Mouse (Mus musculus) heart, postnatal 36 days (tissue): ENCODE results near the gene Nipa1. TPM values are rescaled to one million over a fixed set of nuclear protein-coding genes. Genes with fewer than 3 reads are reported as not detected.

Source experiments
- DNase-seq, 2 experiments: peaks; one replicate each; pipeline ENCODE4 v3.0.0; 2021 to 2022
- intact Hi-C: fragments of 180-260 bp; cut with DNase I; formaldehyde crosslinking; loops from one replicate; pipeline ENCODE4 v1.15.1; 2025
- total RNA-seq, 2 experiments: library from RNA; stranded (reverse); gene quantifications; 2 replicates each; pipeline ENCODE4 v1.2.3; 2021

Nipa1 gene
- total RNA-seq, 2 experiments from 2014 or later, result 5.8 to 5.9 TPM

DNA sequence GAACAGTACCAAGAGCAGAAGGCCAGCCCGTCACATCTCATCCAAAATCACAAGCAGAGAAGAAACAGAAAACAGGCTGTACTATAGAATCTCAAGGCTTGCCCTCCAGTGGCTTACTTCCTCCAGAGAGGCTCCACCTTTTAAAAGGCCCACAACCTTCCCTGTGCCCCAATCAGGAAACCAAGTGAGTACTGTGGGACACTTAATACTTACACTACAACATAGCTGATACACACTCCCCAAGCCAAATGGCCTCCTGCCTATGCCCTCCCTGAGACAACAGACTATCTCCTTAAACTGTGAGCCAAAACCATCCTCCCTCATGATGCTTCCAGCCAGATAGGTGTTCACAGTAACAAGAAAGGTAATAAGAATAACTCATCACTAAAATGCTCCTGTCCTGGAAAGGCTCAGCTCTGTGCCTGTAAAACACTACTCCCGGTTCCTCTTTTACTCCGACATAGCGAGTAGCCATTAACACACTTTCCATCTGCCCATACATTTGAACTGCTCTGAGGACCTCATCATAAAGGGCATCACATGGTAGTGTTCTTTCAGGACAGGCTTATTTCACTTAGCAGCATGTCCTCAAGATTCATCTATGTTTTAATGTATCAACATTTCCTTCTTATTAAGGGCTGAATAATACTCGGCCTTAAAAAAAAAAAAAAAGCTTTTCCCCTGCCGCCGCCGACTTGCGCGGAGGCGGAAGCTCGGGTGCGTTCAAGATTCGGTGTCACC is 6.3 kb downstream of the Nipa1 start:
- intact Hi-C loops, result no loop called here
- DNase-seq, result no peak

DNA sequence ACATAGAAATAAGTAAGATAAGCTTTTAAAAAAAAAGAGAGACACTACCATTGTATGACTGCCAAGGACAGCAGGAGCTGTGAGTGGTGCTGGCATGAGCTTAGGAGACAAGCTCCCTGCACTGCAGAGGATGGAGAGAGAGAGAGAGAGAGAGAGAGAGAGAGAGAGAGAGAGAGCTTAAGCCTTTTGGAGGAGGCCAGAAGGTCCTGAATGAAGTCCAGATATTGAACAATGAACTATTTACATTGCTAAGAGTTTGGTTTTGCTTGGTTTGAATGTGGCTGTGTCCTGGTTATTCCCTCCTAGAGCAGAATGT is 8.8 kb downstream of the Nipa1 start:
- no peak for DNase-seq
- intact Hi-C loops, result no loop called here

DNA sequence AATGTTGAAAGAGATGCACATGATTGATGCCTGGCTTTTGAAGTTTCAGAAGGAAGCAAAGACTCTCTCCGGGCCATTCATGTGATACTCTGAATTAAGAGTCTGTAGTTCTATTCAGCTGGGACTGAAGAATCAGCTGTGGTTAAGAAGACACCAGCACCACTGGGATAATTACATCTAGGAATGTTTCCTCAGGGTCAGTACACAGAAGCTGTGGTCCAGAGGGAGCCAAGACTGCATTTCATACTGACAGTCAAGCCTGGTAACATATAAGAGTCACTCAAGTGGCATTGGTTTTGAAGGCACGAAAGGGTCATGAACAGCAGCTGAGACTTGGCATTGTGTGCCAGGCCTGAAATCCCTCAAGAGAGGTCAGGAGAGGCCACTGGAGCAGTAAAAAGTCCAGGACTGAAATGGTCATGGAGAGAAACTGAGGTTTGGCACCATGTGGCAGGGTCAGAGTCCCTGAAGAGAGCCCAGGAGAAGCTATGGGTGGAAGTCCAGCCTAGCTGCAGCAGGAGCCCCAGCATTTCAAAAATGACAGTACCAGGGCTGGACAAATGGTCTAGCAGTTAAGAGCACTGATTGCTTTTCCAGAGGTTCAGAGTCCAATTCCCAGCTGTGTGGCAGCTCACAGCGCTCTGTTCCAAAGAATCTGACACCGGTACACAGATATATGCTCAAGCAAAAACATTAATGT is 9.3 kb downstream of the Nipa1 start:
- intact Hi-C loops, result no loop called here
- no peak for DNase-seq

DNA sequence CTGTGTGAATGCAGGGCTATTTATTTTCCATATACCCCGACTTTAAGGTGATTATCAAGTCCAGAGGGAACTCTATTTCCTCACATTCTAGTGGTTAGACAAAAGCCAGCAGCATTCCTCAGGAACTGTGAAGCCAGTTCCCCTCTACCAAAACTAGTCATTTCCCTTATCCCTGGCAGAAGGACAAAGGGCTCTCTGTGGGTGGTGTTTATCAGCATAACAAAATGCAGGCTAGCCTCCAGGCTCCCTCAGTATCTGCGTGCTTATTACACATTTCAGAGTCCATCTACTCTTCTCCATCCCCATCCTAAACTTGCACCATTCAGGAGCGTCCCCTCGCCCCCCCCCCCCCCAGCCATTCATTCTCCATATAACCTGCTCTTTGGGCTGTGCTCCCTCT is 20.8 kb downstream of the Nipa1 start:
- intact Hi-C loops, result no loop called here
- no peak for DNase-seq

DNA sequence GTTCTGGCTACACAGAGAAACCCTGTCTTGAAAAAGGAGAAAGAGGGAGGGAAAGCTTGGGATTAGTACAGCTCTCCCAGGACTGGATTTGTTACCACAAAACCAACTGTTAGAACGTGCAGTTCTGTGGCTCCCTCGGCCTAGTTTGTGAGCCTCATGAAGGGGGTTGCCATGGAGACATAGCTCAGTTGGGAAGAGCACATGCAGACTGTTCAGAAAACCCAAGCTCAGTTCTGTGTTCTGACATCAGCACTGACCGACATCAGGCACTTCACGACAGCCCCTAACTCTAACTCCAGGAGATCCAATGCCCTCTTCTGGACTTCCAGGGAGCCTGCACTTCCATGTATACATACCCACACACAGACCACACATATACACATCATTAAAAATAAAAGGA is 24.7 kb downstream of the Nipa1 start:
- intact Hi-C loops, result no loop called here
- no peak for DNase-seq

DNA sequence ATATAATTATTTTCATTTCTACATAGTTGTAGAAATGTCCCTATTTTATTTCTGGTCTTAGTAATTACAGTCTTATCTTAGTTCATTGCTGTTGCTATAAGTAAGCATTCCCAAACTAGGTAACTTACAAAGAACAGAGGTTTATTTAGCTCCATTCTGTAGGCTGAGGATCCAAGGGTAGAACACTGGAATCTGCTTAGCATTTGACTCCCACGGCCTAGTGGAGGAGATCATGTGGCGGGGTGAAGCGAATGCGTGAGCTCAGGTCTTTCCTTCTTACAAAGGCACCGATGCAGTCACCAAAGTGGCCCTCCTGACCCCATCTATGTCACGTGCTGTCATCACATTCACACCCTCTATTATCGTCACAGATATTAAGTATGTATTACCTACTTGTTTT is 27.9 kb downstream of the Nipa1 start:
- intact Hi-C loops, result no loop called here

DNA sequence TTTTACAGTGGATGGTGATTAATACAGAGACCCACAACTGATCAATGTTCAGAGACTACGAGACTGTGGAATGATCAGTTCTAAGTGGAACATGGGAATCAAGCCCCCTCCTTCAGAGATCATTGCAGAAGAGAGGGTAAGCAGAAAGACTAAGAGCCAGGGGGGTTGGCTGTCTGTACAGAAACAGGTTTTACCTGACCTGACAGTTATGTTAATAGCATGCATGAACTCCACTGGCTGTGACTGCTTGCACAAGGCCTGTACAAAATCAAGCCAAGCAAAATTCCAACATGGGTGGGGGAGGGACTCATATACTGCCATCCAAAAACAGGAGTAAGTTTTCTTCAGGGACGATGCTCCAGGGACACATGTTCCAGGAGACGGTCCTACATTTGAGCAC is 28.6 kb downstream of the Nipa1 start:
- intact Hi-C loops, result no loop called here
- no peak for DNase-seq

More for the DNA sequence above, 27.9 kb downstream of the Nipa1 start:
- DNase-seq, result no peak

DNA sequence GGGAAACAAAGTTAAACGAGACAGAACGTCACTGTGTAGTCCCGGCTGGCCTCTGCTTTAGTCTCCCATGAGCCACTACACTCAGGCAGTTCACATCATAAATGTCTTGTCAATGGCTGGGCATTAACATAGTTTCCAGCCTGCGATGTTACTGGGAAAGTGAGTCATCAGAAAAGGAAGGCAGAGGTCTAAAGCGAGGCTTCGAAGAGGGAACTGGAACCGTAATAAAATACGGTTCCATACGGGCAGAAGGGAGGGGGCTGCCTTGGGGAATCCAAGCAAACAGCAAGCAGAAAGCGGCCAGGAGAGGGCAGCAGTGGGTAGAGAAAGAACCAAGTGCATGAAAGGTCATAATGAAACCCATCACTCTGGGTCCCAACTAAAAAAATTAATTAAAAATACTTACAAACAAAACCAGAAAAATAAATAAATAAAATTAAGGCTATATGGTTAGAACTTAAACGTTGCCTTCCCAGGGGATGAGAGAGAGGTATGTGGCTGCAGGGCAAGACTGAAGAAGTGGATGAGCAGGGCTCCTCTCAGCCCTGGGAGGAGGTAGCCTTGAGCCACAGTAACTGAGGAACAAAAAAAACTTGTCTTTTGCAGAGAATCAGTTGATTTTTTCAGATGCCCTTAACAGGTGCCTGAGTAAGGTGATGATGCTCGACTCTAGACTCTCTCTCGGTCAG is 33.1 kb downstream of the Nipa1 start:
- intact Hi-C loops, result loop anchor here (1.0 to 5.0 kb wide), 2 partner anchors 56 to 121 kb away; no protein-coding TSS in a partner anchor
- DNase-seq, result peak; percentile 73 to 84

DNA sequence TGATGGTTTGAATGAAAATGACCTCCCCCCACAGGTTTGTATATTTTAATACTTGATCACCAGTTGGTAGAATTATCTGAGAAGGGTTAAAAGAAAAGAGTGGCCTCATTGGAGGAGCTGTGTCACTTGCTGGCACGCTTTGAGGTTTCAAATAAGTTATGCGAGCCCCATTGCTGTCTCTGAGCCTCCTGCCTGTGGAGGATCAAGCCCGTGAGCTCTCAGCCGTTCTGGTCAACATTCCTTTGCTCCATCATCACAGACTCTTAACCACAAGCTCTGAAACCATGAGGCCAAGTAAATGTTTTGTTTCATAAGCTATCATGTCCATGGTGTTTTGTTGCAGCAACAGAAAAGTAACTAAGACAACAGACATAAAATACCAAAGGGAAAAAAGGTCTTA is 35.0 kb downstream of the Nipa1 start:
- intact Hi-C loops, result loop anchor here (5.0 kb wide), 1 partner anchor 123 kb away; no protein-coding TSS in a partner anchor
- DNase-seq, result no peak

DNA sequence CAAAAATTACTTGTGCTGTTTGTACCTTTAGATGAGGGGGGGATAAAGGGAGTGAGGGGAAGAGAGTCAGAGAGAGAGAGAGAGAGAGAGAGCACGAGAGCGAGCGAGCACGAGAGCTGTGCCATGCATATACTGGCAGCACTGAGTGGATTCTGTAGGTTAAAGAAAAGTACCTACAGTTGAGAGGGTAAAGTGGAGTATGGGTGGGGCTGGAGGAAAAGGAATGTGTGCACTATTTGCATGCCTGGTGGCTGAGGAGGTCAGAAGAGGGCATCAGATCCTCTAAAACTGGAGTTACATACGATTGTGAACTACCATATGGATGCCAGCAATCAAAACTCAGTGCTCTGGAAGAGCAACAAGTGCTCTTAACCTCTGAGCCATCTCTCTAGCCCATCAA is 36.6 kb downstream of the Nipa1 start:
- intact Hi-C loops, result no loop called here
- no peak for DNase-seq

DNA sequence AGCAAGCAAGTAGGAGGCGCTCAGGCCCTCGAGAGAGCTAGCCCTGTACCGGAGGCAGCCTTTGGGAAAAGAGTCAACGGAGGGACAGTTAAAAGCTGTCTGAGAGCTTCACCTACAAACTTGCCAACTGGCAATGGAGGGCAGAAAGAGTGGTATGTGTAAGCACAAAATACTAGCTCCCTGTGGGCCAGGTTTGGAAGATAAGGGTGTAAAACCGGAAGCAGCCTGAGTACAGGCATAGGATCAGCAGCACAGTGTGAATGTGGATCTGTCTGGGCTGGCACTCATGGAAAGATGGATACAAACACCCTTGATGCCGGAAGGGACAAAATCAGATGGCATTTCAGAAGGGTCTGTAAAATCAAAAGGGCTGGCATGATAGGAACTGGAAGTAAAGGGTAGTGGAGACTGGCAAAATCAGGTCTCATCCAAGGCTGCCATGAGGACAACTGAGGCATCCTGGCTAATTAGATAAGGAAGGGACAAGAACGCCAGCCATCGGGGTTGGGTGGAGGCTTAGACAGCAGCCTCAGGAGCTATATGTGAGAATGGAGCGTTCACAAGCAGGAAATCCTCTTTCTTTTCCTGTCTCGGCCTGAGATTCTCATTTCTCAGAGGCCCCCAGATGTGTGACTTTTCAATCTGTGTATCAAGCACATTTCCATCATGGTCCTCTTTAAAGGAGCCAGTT is 37.6 kb downstream of the Nipa1 start:
- DNase-seq, result no peak
- intact Hi-C loops, result no loop called here

DNA sequence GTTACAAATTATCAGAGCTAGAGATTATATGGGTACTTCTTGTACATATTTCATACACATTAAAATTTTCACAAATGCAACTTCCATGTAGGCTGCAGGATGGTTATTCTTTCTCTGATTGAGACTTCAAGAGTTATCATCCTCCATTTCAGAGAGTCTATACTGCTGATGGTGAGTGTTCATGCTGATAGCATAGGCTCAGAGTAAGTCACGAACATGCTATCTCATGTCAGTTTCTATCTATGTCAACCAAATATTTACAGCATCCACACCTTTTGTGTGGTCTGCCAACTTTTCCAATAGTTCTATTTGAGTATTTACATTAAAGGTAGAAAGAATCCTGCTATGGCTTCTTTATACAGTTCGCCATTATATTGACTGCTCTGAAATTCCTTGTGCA is 38.2 kb downstream of the Nipa1 start:
- intact Hi-C loops, result no loop called here

DNA sequence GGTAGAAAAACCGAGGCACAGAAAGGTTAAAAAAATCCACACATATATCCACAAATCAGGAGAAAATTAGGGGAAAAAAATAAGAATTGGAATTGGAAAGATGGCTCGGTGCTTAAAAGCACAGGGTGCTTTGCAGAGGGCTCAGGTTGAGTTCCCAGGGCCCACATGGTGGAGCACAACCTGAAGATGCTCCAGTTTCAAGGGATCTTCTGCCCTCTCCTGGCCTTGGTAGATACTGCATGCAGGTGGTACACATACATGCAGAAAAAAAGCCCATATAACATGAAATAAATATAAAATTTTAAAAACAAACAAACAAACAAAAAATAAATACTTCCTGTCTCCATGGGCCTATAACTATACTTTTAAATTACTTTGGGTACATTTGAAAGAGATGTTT is 45.3 kb downstream of the Nipa1 start:
- intact Hi-C loops, result no loop called here
- no peak for DNase-seq

More for the DNA sequence above, 38.2 kb downstream of the Nipa1 start:
- no peak for DNase-seq

DNA sequence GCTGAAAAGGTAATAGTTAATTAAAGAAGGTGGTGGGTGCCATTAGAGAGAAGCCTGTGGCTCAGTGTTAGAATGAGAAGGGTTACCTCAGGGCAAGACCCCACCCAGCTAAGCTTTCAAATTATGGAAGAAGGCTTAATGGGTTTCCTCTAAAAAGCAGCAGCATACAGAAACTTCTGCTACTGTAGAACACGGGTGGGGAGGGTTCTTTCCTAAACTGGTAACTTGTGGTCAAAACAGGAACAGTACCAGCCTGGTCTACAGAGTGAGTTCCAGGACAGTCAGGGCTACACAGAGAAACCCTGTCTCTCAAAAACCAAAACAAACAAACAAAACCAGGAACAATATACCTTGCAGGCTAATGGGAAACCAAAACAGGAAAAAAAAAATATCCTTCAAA is 50.3 kb downstream of the Nipa1 start:
- no peak for DNase-seq
- intact Hi-C loops, result no loop called here

DNA sequence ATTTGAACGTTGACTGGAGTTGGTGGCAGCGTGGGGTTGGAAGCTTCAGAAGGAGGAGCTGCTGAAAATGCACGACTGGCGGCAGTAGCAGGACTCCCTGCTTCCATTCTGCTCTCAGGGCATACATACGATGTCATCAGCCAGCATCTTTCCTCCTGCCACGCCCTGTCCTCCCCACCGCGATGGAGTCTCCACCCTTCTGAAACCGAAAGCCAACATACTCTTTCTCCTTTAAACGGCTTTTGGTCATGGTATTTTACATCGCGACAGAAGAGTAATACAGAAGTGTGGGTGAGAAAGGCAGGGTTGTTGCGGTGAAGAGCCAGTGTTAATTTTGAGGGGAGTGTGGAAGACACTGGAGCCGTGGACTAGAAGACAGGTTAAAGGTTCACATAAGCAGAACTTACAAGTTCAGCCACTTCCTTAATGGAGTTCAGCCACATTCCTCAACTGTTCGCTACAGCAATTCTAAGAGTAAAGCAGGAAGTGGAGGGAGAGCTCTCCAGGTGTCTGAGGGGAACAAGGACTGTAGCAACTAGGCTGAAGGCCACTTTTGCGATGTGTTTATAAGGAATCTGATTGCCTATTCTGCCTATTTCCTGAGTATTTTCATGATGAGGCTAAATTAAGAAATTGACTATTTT is 51.4 kb downstream of the Nipa1 start:
- DNase-seq, result peak; percentile 14 to 27
- intact Hi-C loops, result no loop called here

DNA sequence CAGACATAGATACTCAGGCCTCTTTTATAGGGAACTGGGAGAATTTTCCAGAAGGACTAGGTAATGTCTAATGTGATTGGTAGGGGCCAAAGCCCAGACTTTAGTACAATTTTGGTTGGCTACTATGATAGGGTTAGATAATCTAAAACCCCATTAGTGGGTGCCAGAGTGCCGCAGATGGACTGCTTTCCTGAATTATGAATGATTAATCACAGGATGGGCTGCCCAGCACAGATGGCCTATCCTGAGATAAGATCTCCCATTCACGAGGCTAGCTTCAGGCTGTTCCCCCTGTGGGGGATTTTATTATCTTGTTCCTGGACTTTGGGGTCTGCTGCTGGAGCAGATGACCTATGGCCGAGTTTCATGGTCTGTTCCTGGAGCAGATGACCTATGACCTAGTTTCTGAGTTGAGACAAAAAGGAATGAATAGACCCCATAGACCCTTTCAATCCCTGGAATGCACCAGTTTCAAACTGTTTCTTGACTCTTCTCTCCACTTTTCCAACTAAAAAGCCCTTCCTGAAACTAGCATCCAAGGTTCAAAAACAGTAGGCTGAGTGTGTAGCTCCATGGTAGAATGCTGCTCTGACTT is 52.8 kb downstream of the Nipa1 start:
- intact Hi-C loops, result no loop called here
- DNase-seq, result no peak

DNA sequence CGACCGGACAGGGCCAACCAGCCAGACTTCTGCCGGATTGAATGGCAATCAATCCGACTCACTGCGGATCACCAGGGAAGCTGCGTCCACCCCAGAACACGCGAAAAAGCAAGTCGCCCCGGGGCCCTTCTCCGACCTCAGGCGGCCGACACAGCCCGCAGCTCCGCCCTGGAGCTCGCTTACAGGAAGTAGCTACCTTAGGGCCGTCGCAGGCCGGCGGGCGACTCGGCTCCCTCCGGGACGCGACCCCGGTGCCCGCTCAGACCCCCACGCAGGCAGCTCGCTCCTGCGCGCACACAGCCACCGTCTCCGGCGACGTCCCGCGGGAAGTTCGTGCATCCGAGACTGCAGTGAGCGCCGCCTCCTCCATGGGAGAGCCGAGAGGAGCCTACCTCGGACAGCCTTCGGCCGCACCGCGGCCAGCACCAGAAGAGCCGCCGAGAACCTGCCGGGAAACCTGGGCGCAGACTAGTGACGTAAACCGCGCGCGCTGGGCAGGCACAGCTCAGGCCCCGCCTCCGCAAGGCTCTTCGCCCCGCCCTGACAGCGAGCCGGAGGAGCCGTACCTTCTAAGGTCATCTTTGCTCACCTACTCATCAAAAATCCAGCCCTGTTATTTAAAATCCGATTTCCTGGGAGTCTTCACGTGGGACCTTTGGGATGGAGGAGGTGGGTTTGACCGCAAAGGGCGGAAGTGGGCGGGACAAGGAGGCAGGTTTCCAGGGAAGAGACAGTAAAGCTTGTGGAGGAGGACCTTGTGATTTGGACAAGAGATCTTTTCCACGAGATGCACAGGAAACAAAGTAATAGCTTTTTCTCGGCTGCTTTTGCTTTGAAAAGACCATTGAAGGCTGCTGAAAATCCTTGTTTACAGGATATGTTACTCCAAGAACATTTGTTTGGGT is 57.5 kb downstream of the Nipa1 start, which contains the start of gene Nipa2:
TSS of gene Nipa2 (minus strand) at position 473 of the 905 bp plus-strand sequence.
- intact Hi-C loops, result loop anchor here (5.0 kb wide), 1 partner anchor 85 kb away; no protein-coding TSS in a partner anchor
- DNase-seq, result peak; percentile 94 to 95

DNA sequence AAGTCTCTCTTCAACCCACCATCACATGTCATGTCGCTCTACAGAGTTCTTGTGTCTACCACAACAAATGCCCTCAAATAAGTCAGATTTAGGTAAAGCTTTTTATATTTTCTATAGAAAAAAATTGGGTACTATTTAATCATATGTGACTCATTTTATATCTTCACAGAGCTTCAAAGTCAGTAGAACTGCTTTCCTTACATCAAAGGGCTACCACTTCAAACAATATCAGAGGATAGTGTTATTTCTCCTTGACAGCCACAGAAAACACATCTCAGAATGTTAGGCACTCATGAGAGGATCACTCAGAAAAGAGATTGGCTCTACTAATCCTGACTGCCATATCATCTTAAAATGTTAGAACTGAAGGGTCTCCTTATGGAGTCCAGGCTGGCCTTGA is 59.2 kb downstream of the Nipa1 start:
- no peak for DNase-seq
- intact Hi-C loops, result loop anchor here (5.0 kb wide), 1 partner anchor 87 kb away; no protein-coding TSS in a partner anchor

DNA sequence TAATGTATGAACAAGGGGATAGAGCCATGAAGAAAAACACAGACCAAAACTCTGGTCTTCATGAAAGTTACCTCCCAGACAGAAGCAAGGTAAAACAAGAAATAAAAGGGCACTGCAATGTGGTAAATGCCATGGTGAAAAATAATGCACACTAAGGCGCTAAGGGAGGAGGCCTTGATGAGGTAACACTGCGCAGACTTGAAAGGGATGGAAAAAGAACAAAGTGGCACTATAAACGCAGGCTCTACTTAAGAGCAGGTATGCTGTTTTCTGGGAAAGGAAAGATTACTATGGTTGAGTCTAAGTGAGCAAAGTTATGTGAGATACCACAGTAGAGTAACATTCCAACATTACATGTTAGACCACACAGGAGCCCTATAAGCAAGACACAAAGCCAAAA is 60.0 kb downstream of the Nipa1 start:
- intact Hi-C loops, result loop anchor here (5.0 kb wide), 1 partner anchor 88 kb away; no protein-coding TSS in a partner anchor
- DNase-seq, result no peak
